Mouse (Mus musculus) liver, embryonic 13.5 days (tissue): ENCODE results near the gene Ubp1. TPM values are rescaled to one million over a fixed set of nuclear protein-coding genes. Genes with fewer than 3 reads are reported as not detected.
A peak's percentile ranks its signal among the peaks of the same experiment; 100 is the strongest.

Experiments
- ATAC-seq: fragments of 200-750 bp; cut with Nextera tagmentation; 2 replicates; pipeline ENCODE4 v1.8.0; 2017; ENCODE audit warnings: low read depth, mild to moderate bottlenecking, moderate number of reproducible peaks, moderate library complexity
- DNase-seq: peaks from one replicate; pipeline ENCODE4 v3.0.0; 2022
- H3K27ac ChIP-seq: fragments of 300-500 bp; sonication (generic); 2 replicates; pipeline ENCODE4 v1.5.1; 2015; ENCODE audit warnings: moderate library complexity, mild to moderate bottlenecking, inconsistent platforms
- H3K27me3 ChIP-seq: fragments of 300-500 bp; sonication (generic); 2 replicates; pipeline ENCODE4 v1.6.1; 2015; ENCODE audit warnings: mild to moderate bottlenecking, inconsistent platforms
- H3K36me3 ChIP-seq: fragments of 300-500 bp; sonication (generic); 2 replicates; pipeline ENCODE4 v1.6.1; 2015; ENCODE audit warnings: mild to moderate bottlenecking, inconsistent platforms
- H3K4me1 ChIP-seq: fragments of 300-500 bp; sonication (generic); replicated peaks from 2 replicates; pipeline ENCODE4 v1.6.1; 2015; ENCODE audit warnings: inconsistent platforms
- H3K4me2 ChIP-seq: fragments of 300-500 bp; sonication (generic); 2 replicates; pipeline ENCODE4 v1.6.1; 2015; ENCODE audit warnings: inconsistent platforms, mild to moderate bottlenecking, moderate library complexity
- H3K4me3 ChIP-seq: fragments of 300-500 bp; sonication (generic); replicated peaks from 2 replicates; pipeline ENCODE4 v1.5.1; 2015; ENCODE audit warnings: mild to moderate bottlenecking, inconsistent platforms
- H3K9ac ChIP-seq: fragments of 300-500 bp; sonication (generic); 2 replicates; pipeline ENCODE4 v1.6.1; 2015; ENCODE audit warnings: mild to moderate bottlenecking, inconsistent platforms
- H3K9me3 ChIP-seq: fragments of 300-500 bp; sonication (generic); replicated peaks from 2 replicates; pipeline ENCODE4 v1.6.1; 2016; ENCODE audit warnings: inconsistent platforms
- WGBS: fragments of 180-500 bp; shearing (Covaris S2); methylation state at CpG from one replicate; pipeline ENCODE4 v1.1.7; 2015; ENCODE audit not compliant: insufficient replicate concordance; 5-methylcytosine and 5-hydroxymethylcytosine counted together
- polyA plus RNA-seq: library from polyadenylated mRNA; unstranded; fragments of >200 nt; fragmentation: Nextera tagmentation; extraction: Ambion mirVana; gene quantifications from 2 replicates; pipeline ENCODE4 v1.2.1, GENCODE M21; 2015

Ubp1 gene
- polyA plus RNA-seq, 1 experiment from 2014 or later, result 48.4 TPM

DNA sequence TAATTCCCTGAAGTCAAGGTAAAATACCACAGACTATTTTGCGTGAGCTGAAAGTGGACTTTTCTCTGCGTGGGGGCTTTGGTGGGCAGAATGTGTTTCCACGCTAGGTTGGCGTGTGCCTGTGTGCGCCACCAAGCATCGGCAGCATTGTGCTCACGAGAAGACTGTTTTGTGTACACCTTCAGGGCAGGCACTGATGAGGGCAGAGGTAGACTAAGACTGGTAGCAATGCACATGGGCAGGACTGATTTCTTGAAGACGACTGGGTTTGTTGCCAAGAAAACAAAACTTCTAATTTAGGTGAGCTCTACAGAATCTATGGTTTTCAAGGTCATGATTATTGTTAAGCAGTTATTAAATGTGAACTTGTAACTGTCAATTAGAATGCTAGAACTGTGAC, 38.7 kb downstream of the Ubp1 start:
- Histone ChIP-seq H3K27ac (peak overlapping the region; percentile 98), H3K4me3 (peak overlapping the region; percentile 68), H3K9me3 (no peaks in the 10 kb centered on the region), H3K27me3 (no peaks in the 10 kb centered on the region), H3K36me3 (peaks cover 89% of the 10 kb centered on the region), H3K4me2 (peak overlapping the region; percentile 77), H3K4me1 (peaks cover 64% of the 10 kb centered on the region), H3K9ac (peak overlapping the region; percentile 85)
- 56% methylated on average over 8 of the region's 8 CpGs for WGBS
- ATAC-seq, result peak; percentile 57
- DNase-seq, result no peak

DNA sequence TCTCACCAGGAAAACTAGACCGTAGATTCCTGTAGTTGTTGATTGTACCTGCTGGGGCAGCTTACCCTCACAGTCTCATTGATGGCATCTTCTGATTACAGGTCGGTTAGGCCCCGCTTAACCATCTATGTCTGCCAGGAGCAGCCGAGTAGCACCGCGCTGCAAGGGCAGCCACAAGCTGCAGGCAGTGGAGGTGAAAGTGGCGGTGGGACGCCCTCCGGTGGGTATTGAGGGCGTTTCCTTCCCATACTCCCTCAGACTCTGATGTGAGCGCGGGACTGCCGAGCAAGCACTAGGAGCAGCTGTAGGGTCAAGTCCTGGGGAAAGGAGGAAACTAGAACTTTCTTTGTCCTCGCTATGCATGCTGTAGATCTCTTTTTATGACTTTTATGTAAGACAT, 39.3 kb downstream of the Ubp1 start:
- 53% methylated on average over 14 of the region's 14 CpGs for WGBS
- Histone ChIP-seq H3K9me3 (no peaks in the 10 kb centered on the region), H3K36me3 (peaks cover 89% of the 10 kb centered on the region), H3K27ac (peak overlapping the region; percentile 98), H3K4me1 (peaks cover 61% of the 10 kb centered on the region), H3K4me2 (peak overlapping the region; percentile 77), H3K9ac (peak overlapping the region; percentile 85), H3K4me3 (peak overlapping the region; percentile 68), H3K27me3 (no peaks in the 10 kb centered on the region)
- DNase-seq (peak; percentile 65), ATAC-seq (peak; percentile 32)

DNA sequence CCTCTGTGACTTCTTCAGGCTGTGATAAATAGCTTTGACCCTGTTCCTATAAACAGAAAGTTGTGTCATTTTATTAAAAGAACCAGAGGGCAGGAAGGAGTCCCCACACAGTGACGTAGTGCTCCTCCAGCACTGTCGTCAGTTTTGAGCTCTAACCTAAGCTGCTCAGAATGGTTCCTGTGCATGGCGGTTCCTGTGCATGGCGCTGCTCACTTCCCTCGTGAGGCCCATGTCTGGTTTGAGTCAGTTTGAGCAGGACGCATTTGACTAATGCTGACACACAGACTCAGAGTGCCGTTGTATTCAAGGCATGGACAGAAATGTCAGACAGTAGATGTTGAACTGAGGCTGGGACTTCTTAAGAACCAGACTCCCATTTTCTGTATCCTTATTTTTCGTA, 40.9 kb downstream of the Ubp1 start:
- Histone ChIP-seq H3K9me3 (no peaks in the 10 kb centered on the region), H3K27me3 (no peaks in the 10 kb centered on the region), H3K4me1 (peaks cover 49% of the 10 kb centered on the region), H3K4me2 (peak overlapping the region; percentile 77), H3K4me3 (peak overlapping the region; percentile 68), H3K36me3 (peaks cover 91% of the 10 kb centered on the region), H3K27ac (peak overlapping the region; percentile 98; the same call in 1 of the 2 replicates), H3K9ac (peak overlapping the region; percentile 85)
- DNase-seq (no peak), ATAC-seq (no peak)
- WGBS, result 80% methylated on average over 8 of the region's 8 CpGs

DNA sequence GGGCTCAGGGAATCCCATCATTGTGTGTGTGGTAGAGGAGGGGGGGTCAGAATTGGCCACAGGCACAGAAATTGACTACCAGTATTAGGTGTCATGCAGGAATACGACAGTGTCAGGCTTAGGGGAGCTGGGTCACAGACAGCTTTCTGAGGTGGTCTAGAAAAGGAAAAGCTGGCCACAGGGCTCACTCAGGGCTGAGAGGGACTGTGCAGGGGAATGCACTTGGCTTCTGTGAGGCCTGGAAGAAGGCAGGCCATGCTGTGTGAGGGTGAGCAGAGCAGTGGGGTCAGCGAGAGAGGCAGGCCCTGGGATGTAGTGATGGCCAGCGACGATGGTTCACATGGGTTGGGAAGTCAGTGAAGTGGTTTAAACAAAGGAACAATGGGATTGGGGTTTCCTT, 43.1 kb downstream of the Ubp1 start:
- ATAC-seq (no peak), DNase-seq (no peak)
- peaks cover 34% of the 10 kb centered on the region for H3K4me1 ChIP-seq
- H3K9me3 ChIP-seq, result no peaks in the 10 kb centered on the region
- H3K9ac ChIP-seq, result no peak overlapping the region
- H3K27me3 ChIP-seq, result no peaks in the 10 kb centered on the region
- WGBS, result 94% methylated on average over 4 of the region's 4 CpGs
- peaks cover 97% of the 10 kb centered on the region for H3K36me3 ChIP-seq
- H3K27ac ChIP-seq, result no peak overlapping the region
- H3K4me3 ChIP-seq, result no peak overlapping the region
- no peak overlapping the region for H3K4me2 ChIP-seq

DNA sequence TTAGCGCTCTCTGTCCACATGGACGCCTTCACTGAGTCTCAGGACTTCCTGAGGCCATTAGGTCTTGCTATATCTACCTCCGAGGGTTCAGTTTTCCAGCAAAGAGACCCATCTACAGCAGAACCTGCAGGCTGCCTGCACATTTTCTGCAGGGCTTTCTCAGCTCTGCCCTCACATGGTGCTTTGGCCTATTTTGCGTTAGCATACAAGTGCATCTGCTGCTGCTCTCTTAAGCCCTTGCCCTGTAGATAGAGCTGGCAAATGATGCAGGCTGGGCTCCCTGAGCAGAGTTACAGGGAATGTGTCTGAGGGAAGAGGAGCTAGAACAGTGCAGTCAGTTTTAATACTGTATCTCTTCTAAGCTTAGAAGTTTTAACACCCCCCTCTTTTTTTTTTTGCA, 44.2 kb downstream of the Ubp1 start:
- 92% methylated on average over 4 of the region's 4 CpGs for WGBS

DNA sequence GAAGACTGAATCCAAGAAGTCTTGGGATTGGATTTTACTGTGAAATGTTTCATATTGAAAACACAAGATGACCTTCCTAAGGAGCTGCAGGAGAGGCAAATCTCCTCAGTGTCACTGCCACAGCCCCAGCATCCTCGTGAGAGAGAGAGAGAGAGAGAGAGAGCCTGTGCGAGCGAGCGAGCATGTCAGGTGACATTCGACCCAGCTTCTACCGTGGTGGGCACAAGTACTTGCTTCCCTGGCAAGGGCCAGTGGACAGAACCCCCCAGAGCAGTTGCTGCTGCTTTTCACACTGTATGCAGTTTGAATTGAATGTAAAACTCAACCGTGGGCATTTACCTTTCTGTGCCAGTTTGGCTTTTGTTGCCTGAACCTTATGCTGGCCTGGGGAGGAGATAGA, 44.7 kb downstream of the Ubp1 start:
- no peaks in the 10 kb centered on the region for H3K9me3 ChIP-seq
- no peak overlapping the region for H3K27ac ChIP-seq
- no peak overlapping the region for H3K4me3 ChIP-seq
- peaks cover 95% of the 10 kb centered on the region for H3K36me3 ChIP-seq
- H3K4me1 ChIP-seq, result peaks cover 30% of the 10 kb centered on the region
- no peaks in the 10 kb centered on the region for H3K27me3 ChIP-seq
- no peak overlapping the region for H3K4me2 ChIP-seq
- DNase-seq, result no peak
- ATAC-seq, result no peak
- 88% methylated on average over 7 of the region's 7 CpGs for WGBS
- no peak overlapping the region for H3K9ac ChIP-seq

More for the DNA sequence above, 44.2 kb downstream of the Ubp1 start:
- no peak overlapping the region for H3K4me3 ChIP-seq
- no peak overlapping the region for H3K9ac ChIP-seq
- peaks cover 32% of the 10 kb centered on the region for H3K4me1 ChIP-seq
- no peaks in the 10 kb centered on the region for H3K9me3 ChIP-seq
- no peak overlapping the region for H3K4me2 ChIP-seq
- ATAC-seq (no peak), DNase-seq (no peak)
- peaks cover 99% of the 10 kb centered on the region for H3K36me3 ChIP-seq
- H3K27me3 ChIP-seq, result no peaks in the 10 kb centered on the region
- H3K27ac ChIP-seq, result no peak overlapping the region

DNA sequence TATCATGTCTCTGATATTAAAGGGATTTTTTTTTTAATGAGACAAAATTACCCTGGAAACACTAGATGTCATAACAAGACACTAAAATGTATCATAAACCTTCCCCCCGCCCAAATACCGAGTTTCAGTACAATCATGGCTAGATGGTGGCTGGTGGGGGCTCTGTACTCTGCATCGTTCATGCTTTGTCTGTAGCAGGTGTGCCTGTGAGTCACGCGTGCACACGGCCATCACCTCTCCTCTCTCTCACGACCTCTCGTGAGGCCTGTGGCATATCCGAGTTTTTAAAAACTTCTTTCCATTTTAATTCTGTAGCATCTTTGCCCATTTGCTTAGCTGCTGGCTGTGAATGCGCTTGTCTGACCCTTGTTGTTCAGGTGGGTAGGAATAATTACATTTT, 45.5 kb downstream of the Ubp1 start:
- Histone ChIP-seq H3K36me3 (peaks cover 89% of the 10 kb centered on the region), H3K4me3 (no peak overlapping the region), H3K9ac (no peak overlapping the region), H3K27ac (no peak overlapping the region), H3K9me3 (no peaks in the 10 kb centered on the region), H3K4me2 (no peak overlapping the region), H3K27me3 (no peaks in the 10 kb centered on the region), H3K4me1 (peaks cover 30% of the 10 kb centered on the region)
- ATAC-seq (no peak), DNase-seq (no peak)
- 92% methylated on average over 10 of the region's 10 CpGs for WGBS

DNA sequence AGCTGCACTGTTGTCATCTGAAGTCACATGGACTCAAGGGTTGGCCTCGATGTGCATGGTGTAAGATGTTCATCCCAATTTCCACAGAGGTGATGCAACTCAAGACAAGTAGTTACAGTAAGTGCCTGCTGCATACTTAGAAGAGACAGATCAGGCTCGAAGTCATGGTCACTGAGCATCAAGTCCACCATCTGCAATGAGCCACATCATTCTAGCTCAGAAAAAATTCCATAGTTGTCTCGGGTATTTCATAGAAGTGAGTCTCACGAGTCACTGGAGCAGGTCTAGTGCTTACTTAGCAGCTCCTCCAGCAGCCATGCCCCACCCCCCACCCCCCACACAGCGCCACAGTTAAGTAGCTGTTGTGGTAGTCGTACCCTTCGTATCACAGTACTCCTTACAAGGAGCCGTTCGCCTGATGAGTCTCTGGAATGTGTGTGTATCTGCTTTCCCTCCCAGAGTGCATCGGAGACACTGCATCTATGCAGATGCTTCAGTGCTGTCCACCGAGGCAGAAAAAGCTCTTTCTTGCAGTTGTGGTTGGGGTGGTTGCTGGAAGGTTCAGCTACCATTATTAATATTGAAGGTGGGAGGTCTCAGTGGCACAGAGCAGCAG, 46.6 kb downstream of the Ubp1 start:
- Histone ChIP-seq H3K9ac (no peak overlapping the region), H3K9me3 (no peaks in the 10 kb centered on the region), H3K4me1 (peaks cover 25% of the 10 kb centered on the region), H3K4me3 (no peak overlapping the region), H3K27me3 (no peaks in the 10 kb centered on the region), H3K4me2 (no peak overlapping the region), H3K36me3 (peaks cover 87% of the 10 kb centered on the region), H3K27ac (no peak overlapping the region)
- DNase-seq, result no peak
- WGBS, result 88% methylated on average over 11 of the region's 11 CpGs
- ATAC-seq, result no peak

DNA sequence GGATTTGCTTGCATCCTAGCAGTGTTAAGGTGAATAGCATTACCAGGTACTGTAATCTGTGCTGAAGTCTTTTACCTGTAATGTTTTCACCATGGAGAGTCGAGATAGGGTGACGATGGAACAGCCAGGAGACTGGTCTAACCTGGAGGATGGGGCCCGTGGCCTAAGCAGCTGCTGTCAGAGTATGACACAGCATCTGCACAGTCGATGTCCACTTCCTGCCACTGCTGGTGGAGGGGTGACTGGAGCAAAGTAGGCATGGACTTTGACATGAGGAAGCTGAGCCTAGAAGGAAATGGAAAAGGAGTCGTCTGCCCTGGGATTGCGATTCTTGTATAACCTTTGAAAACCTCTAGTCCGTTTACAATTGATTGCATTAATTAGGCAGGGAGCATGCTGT, 47.9 kb downstream of the Ubp1 start:
- no peak overlapping the region for H3K4me3 ChIP-seq
- H3K9me3 ChIP-seq, result no peaks in the 10 kb centered on the region
- no peak overlapping the region for H3K4me2 ChIP-seq
- peaks cover 74% of the 10 kb centered on the region for H3K36me3 ChIP-seq
- WGBS, result 54% methylated on average over 7 of the region's 7 CpGs
- peaks cover 29% of the 10 kb centered on the region for H3K4me1 ChIP-seq
- DNase-seq (no peak), ATAC-seq (peak; percentile 37; the same call in 1 of the 2 replicates)
- no peaks in the 10 kb centered on the region for H3K27me3 ChIP-seq
- no peak overlapping the region for H3K9ac ChIP-seq
- no peak overlapping the region for H3K27ac ChIP-seq

DNA sequence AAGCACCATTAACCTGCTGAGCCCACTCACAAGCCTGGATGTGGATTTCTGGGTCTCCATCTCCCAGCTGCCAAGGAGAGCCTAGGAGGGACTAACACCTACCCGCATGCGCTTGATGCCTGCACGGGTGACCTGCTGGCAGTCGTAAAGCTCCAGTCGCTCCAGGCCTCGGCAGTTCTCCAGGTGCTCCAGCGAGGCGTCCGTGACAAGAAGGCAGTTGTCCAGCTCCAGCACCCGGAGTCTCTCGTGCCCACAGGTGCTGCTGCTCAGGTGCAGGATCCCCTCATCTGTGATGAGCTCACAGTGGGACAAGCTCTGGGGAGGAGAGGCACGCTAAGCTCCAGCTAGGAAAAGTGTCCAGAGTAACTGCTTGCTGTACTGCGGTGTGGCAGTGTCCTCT, 48.6 kb downstream of the Ubp1 start:
- Histone ChIP-seq H3K4me2 (no peak overlapping the region), H3K27ac (no peak overlapping the region), H3K36me3 (peaks cover 67% of the 10 kb centered on the region), H3K4me1 (peaks cover 29% of the 10 kb centered on the region), H3K9ac (no peak overlapping the region), H3K9me3 (no peaks in the 10 kb centered on the region), H3K4me3 (no peak overlapping the region), H3K27me3 (no peaks in the 10 kb centered on the region)
- no peak for DNase-seq
- no peak for ATAC-seq
- WGBS, result 94% methylated on average over 13 of the region's 13 CpGs

DNA sequence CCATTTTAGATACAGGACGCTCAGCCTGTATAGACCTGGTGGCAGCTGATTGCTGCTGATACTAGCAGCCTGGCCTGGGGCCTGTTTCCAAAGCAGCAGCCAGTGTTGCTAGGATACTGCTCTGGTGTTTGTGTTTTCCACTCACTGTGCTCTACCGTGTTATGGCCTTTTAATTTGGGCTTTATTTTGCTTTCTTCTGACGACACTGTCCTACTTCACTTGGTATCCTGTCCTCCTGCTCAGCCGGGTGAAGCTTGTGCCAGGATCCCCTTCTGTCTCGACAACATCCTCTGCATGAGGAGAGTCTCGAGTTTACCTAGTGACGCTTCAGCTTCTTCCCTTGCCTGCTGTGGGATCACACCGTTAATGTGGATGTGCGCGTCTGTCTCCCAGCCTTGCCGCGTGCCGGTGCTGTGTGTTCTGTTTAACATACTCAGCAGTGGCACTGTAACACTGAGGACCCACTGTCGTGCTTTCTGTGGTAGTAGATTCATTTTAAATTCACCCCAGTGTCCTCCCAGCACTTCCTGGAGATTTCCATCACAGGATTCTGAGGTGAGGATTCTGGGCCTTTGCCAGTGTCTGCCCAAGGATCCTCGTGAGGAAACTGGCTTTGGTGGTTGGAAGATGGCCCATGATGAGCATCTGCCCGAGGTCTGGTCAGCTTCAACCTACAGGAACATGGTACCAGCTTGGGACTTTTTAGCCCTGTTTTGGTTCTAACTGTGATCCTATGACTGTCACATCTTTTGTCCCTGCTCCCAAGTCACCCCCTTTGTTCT, 50.6 kb downstream of the Ubp1 start:
- WGBS, result 76% methylated on average over 16 of the region's 16 CpGs
- no peaks in the 10 kb centered on the region for H3K9me3 ChIP-seq
- no peaks in the 10 kb centered on the region for H3K27me3 ChIP-seq
- no peak overlapping the region for H3K9ac ChIP-seq
- no peak overlapping the region for H3K27ac ChIP-seq
- ATAC-seq, result peak; percentile 60
- no peak for DNase-seq
- H3K4me1 ChIP-seq, result peaks cover 29% of the 10 kb centered on the region
- H3K4me3 ChIP-seq, result no peak overlapping the region
- H3K4me2 ChIP-seq, result no peak overlapping the region
- peaks cover 48% of the 10 kb centered on the region for H3K36me3 ChIP-seq

DNA sequence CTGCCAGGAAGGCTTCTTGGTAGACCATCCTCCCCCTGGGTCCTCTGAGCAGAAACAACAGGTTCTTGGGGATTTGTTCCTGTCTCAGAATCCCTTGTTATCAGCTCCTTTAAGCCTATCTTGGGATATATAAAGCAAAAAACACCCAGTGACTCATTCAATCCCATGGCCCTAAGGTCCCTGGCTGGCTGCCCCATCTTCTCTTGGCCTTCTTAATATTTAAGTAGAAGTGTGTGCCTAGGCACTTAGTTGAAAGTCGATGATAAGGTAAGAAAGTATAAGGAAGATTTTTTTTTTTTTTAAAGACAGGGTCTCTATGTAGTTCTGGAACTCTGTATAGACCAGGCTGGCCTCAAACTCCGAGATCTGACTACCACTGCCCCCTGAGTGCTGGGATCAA, 51.7 kb downstream of the Ubp1 start:
- peaks cover 37% of the 10 kb centered on the region for H3K36me3 ChIP-seq
- H3K9me3 ChIP-seq, result no peaks in the 10 kb centered on the region
- no peak overlapping the region for H3K4me2 ChIP-seq
- ATAC-seq, result no peak
- DNase-seq, result no peak
- H3K27me3 ChIP-seq, result no peaks in the 10 kb centered on the region
- H3K9ac ChIP-seq, result no peak overlapping the region
- peaks cover 29% of the 10 kb centered on the region for H3K4me1 ChIP-seq
- 75% methylated on average over 2 of the region's 2 CpGs for WGBS
- no peak overlapping the region for H3K27ac ChIP-seq
- no peak overlapping the region for H3K4me3 ChIP-seq
